Mouse (Mus musculus) thymus, adult 2 months (tissue): ENCODE measurements around the gene Ovch2.

Source experiments
- CTCF ChIP-seq: fragments of 200-500 bp; IDR thresholded peaks from 2 replicates; pipeline ENCODE4 v1.5.1; 2012; ENCODE audit warnings: mild to moderate bottlenecking, control low read depth, low read length, moderate library complexity, borderline replicate concordance; ENCODE audit not compliant: control insufficient read depth, poor library complexity, insufficient read depth; ENCODE audit errors: extremely low read depth
- POLR2A ChIP-seq: fragments of 200-500 bp; IDR thresholded peaks from 2 replicates; pipeline ENCODE4 v1.6.1; 2012; ENCODE audit warnings: mild to moderate bottlenecking, low read length, control low read depth, moderate library complexity; ENCODE audit not compliant: control insufficient read depth, poor library complexity, insufficient read depth; ENCODE audit errors: extremely low read depth

- TF ChIP-seq CTCF (no peak), POLR2A (no peak)
Observed at GRCm38 (mm10) chr7:107756748-107757147, 44.3 kb downstream of the Ovch2 start.
